In genomic region chr2:135529619-135530018, GRCm38 (mm10) we compare ENCODE assay signal across 21 mouse cellular contexts.
DNase-seq lines count a peak whose midpoint lies in the region; ATAC-seq and TF ChIP-seq lines count a peak whose summit lies in the region.
"Had no signal": no experiment of that assay in that cellular context is flagged by ENCODE, and none has a peak within 500 bp of the region (broad histone marks: within the 10 kb centered on the region; RNA-seq: fewer than 3 reads in every experiment).

No protein-coding gene starts in this region.

- no peaks in the 10 kb centered on the region for H3K9me3 ChIP-seq in liver, postnatal 0 days (ENCODE audit: low read length)
- H3K9me3 ChIP-seq in liver, embryonic 11.5 days (ENCODE audit: control insufficient read depth, low read length) = no peaks in the 10 kb centered on the region
- H3K9me3 ChIP-seq: embryonic facial prominence, embryonic 15.5 days; forebrain, embryonic 12.5 days; hindbrain, embryonic 12.5 days had no signal

- H3K4me2 ChIP-seq in liver, postnatal 0 days (ENCODE audit: low read depth, low read length) = no peak overlapping the region
- H3K4me2 ChIP-seq in liver, embryonic 11.5 days = no peak overlapping the region
- H3K4me2 ChIP-seq: embryonic facial prominence, embryonic 15.5 days; forebrain, embryonic 12.5 days; hindbrain, embryonic 12.5 days had no signal

- TF ChIP-seq EP300 in liver, postnatal 0 days (IDR thresholded peaks at IDR 0.05; ENCODE audit: low read depth) = no peak

- no peak for DNase-seq in liver, postnatal 0 days
- DNase-seq in liver, embryonic 11.5 days (ENCODE audit: low spot score) = no peak
- DNase-seq in adipocyte (ENCODE audit: low spot score) = peak; percentile 56
- DNase-seq in retina, postnatal 1 day = no peak
- DNase-seq in right cerebral cortex, adult 2 months (ENCODE audit: low spot score in 2 of 2) = no peak
- DNase-seq in thymus, postnatal 14 days = no peak
- DNase-seq: adrenal gland, postnatal 10 days; cerebellum, adult 11 months; cerebellum, adult 8-10 months; cerebellum, postnatal 14 days; embryo, embryonic 11 days; gastrocnemius, postnatal 10 days; heart, postnatal 10 days; heart, postnatal 4 days had no signal

- H3K36me3 ChIP-seq in liver, postnatal 0 days (replicated peaks; ENCODE audit: insufficient read depth, low read length) = no peaks in the 10 kb centered on the region
- no peaks in the 10 kb centered on the region for H3K36me3 ChIP-seq in liver, embryonic 11.5 days (ENCODE audit: control insufficient read depth, insufficient read depth, low read length)
- H3K36me3 ChIP-seq: embryonic facial prominence, embryonic 15.5 days; forebrain, embryonic 12.5 days; hindbrain, embryonic 12.5 days had no signal

- H3K27me3 ChIP-seq in liver, postnatal 0 days (ENCODE audit: insufficient read depth, low read length) = no peaks in the 10 kb centered on the region
- H3K27me3 ChIP-seq in liver, embryonic 11.5 days (replicated peaks; ENCODE audit: control insufficient read depth, insufficient read depth, low read length) = no peaks in the 10 kb centered on the region
- H3K27me3 ChIP-seq: embryonic facial prominence, embryonic 15.5 days; forebrain, embryonic 12.5 days; hindbrain, embryonic 12.5 days had no signal

- H3K9ac ChIP-seq in liver, postnatal 0 days (replicated peaks) = no peak overlapping the region
- no peak overlapping the region for H3K9ac ChIP-seq in liver, embryonic 11.5 days (ENCODE audit: low read depth, low read length)
- H3K9ac ChIP-seq: embryonic facial prominence, embryonic 15.5 days; forebrain, embryonic 12.5 days; hindbrain, embryonic 12.5 days had no signal

- no peak for TF ChIP-seq CTCF in liver, postnatal 0 days (IDR thresholded peaks at IDR 0.05; ENCODE audit: low read depth)

- ATAC-seq in liver, postnatal 0 days = peak; percentile 35; the same call in 1 of the 2 replicates
- no peak for ATAC-seq in liver, embryonic 11.5 days (replicated peaks; ENCODE audit: low FRiP score)
- ATAC-seq in megakaryocyte, adult 5-6 weeks (ENCODE audit: poor library complexity, severe bottlenecking) = peak; percentile 83
- ATAC-seq: forebrain, embryonic 16.5 days; hindbrain, embryonic 16.5 days; inflammation-experienced regulatory T-cells, adult 6 months had no signal

- no peaks in the 10 kb centered on the region for H3K4me1 ChIP-seq in liver, postnatal 0 days (ENCODE audit: insufficient read depth)
- no peaks in the 10 kb centered on the region for H3K4me1 ChIP-seq in liver, embryonic 11.5 days (replicated peaks; ENCODE audit: control insufficient read depth, insufficient read depth, low read length)
- H3K4me1 ChIP-seq: embryonic facial prominence, embryonic 15.5 days; forebrain, embryonic 12.5 days; hindbrain, embryonic 12.5 days had no signal

- no peak overlapping the region for H3K4me3 ChIP-seq in liver, postnatal 0 days (ENCODE audit: low read depth, low read length)
- H3K4me3 ChIP-seq in liver, embryonic 11.5 days (ENCODE audit: low read depth, low read length) = no peak overlapping the region
- H3K4me3 ChIP-seq: embryonic facial prominence, embryonic 15.5 days; forebrain, embryonic 12.5 days; hindbrain, embryonic 12.5 days had no signal

- WGBS in liver, postnatal 0 days (ENCODE audit: insufficient replicate concordance) = 54% methylated on average over 3 of the region's 3 CpGs
- WGBS in liver, embryonic 11.5 days = 81% methylated on average over 3 of the region's 3 CpGs

- no peak overlapping the region for H3K27ac ChIP-seq in liver, postnatal 0 days (ENCODE audit: low read depth)
- H3K27ac ChIP-seq in liver, embryonic 11.5 days (ENCODE audit: low read depth, low read length) = no peak overlapping the region
- H3K27ac ChIP-seq: embryonic facial prominence, embryonic 15.5 days; forebrain, embryonic 12.5 days; hindbrain, embryonic 12.5 days had no signal
